In the genomic region with DNA sequence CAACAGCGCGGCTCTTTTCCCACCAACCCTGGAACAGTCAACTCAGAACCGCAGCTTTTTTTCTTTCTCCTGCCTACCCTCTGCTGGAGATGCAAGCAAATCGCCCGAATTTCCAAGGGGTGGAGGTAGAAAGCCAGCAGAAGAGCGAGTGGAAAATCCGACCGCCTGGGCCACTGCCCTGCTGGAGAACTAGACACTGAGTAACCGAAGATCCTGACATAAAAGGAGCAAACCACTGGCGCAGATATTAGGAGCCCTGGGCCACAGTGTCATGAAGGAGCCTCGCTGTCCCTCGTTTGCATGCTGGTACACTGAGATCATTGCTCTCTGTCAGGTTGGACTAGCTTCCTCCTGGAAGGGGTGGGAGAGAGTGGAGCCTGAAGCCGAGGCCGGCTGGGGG, we compare ENCODE assay signal across 8 mouse cellular contexts. TPM values are rescaled to one million over a fixed set of nuclear protein-coding genes. Genes with fewer than 3 reads are reported as not detected.
DNase-seq lines count a peak whose midpoint lies in the region; ATAC-seq lines count a peak whose summit lies in the region.

No protein-coding gene starts in this region.

- no peaks in the 10 kb centered on the region for H3K36me3 ChIP-seq in heart, embryonic 13.5 days
- H3K36me3 ChIP-seq in hindbrain, embryonic 16.5 days (ENCODE audit: control insufficient read depth, insufficient read depth, low read length): no peaks in the 10 kb centered on the region
- H3K36me3 ChIP-seq in midbrain, embryonic 13.5 days: no peaks in the 10 kb centered on the region

- no peak for ATAC-seq in heart, embryonic 13.5 days (ENCODE audit: extremely low read depth, insufficient number of reproducible peaks, low FRiP score, low TSS enrichment)
- 0 out of 2 replicates have a peak, but pooled peaks have one; percentile 32 for ATAC-seq in hindbrain, embryonic 16.5 days
- ATAC-seq in midbrain, embryonic 13.5 days: peak; percentile 49; the same call in 1 of the 2 replicates

- H3K9me3 ChIP-seq in heart, embryonic 13.5 days: no peaks in the 10 kb centered on the region
- H3K9me3 ChIP-seq in hindbrain, embryonic 16.5 days (ENCODE audit: control insufficient read depth, low read length): no peaks in the 10 kb centered on the region
- no peaks in the 10 kb centered on the region for H3K9me3 ChIP-seq in midbrain, embryonic 13.5 days

- H3K4me3 ChIP-seq in heart, embryonic 13.5 days: peak overlapping the region; percentile 9; the same call in 1 of the 2 replicates
- H3K4me3 ChIP-seq in hindbrain, embryonic 16.5 days (ENCODE audit: low read length): no peak overlapping the region
- no peak overlapping the region for H3K4me3 ChIP-seq in midbrain, embryonic 13.5 days (replicated peaks)

- peak overlapping the region; percentile 47 for H3K9ac ChIP-seq in heart, embryonic 13.5 days
- no peak overlapping the region for H3K9ac ChIP-seq in hindbrain, embryonic 16.5 days (ENCODE audit: low read depth, low read length)
- H3K9ac ChIP-seq in midbrain, embryonic 13.5 days (replicated peaks): no peak overlapping the region

- no peak overlapping the region for H3K27ac ChIP-seq in heart, embryonic 13.5 days (replicated peaks)
- no peak overlapping the region for H3K27ac ChIP-seq in hindbrain, embryonic 16.5 days (ENCODE audit: low read depth, low read length)
- no peak overlapping the region for H3K27ac ChIP-seq in midbrain, embryonic 13.5 days

- H3K4me2 ChIP-seq in heart, embryonic 13.5 days: peak overlapping the region; percentile 50
- peak overlapping the region; percentile 33; the same call in 1 of the 2 replicates for H3K4me2 ChIP-seq in hindbrain, embryonic 16.5 days (ENCODE audit: low read length)
- H3K4me2 ChIP-seq in midbrain, embryonic 13.5 days (replicated peaks): peak overlapping the region; percentile 21; the same call in 1 of the 2 replicates

- WGBS in heart, embryonic 13.5 days: 3% methylated on average over 14 of the region's 14 CpGs
- 3% methylated on average over 14 of the region's 14 CpGs for WGBS in hindbrain, embryonic 16.5 days
- WGBS in midbrain, embryonic 13.5 days: 1% methylated on average over 14 of the region's 14 CpGs

- H3K27me3 ChIP-seq in heart, embryonic 13.5 days (replicated peaks): peaks cover 69% of the 10 kb centered on the region
- H3K27me3 ChIP-seq in hindbrain, embryonic 16.5 days (replicated peaks; ENCODE audit: control insufficient read depth, insufficient read depth, low read length): peaks cover 23% of the 10 kb centered on the region
- H3K27me3 ChIP-seq in midbrain, embryonic 13.5 days: peaks cover 93% of the 10 kb centered on the region

- DNase-seq in heart, postnatal 4 days: no peak
- DNase-seq in R1 (ENCODE audit: low read depth, low spot score): peak; percentile 22
- no peak for DNase-seq in B cell, adult 2 months
- no peak for DNase-seq in cerebellum, adult 11 months
- DNase-seq in cerebellum, adult 18-20 months: no peak

- H3K4me1 ChIP-seq in heart, embryonic 13.5 days: peaks cover 40% of the 10 kb centered on the region
- peaks cover 9% of the 10 kb centered on the region for H3K4me1 ChIP-seq in hindbrain, embryonic 16.5 days (ENCODE audit: control insufficient read depth, insufficient read depth, low read depth, low read length)
- H3K4me1 ChIP-seq in midbrain, embryonic 13.5 days (replicated peaks): peaks cover 18% of the 10 kb centered on the region

RNA-seq across cellular contexts. Expression of a gene that starts 49.6 kb away (rescaled TPM):
- not detected in 2 replicates for polyA plus RNA-seq in heart, embryonic 13.5 days (2015; fragmentation: Nextera tagmentation; extraction: Ambion mirVana)
- not detected for total RNA-seq in heart, postnatal 4 days (2021)
- polyA plus RNA-seq in hindbrain, embryonic 16.5 days (2015; fragmentation: Nextera tagmentation; extraction: Ambion mirVana): 0.06 TPM in 1 of 2 replicates, not detected in the other
- not detected in 2 replicates for polyA plus RNA-seq in midbrain, embryonic 13.5 days (2015; fragmentation: Nextera tagmentation; extraction: Ambion mirVana)
